Mouse (Mus musculus) B cell, adult 2 months (primary cell): ENCODE results near the gene Prn.

Experiments
- DNase-seq, 2 experiments: peaks; one replicate each; pipeline ENCODE4 v3.0.0; 2022

Prn gene

DNA sequence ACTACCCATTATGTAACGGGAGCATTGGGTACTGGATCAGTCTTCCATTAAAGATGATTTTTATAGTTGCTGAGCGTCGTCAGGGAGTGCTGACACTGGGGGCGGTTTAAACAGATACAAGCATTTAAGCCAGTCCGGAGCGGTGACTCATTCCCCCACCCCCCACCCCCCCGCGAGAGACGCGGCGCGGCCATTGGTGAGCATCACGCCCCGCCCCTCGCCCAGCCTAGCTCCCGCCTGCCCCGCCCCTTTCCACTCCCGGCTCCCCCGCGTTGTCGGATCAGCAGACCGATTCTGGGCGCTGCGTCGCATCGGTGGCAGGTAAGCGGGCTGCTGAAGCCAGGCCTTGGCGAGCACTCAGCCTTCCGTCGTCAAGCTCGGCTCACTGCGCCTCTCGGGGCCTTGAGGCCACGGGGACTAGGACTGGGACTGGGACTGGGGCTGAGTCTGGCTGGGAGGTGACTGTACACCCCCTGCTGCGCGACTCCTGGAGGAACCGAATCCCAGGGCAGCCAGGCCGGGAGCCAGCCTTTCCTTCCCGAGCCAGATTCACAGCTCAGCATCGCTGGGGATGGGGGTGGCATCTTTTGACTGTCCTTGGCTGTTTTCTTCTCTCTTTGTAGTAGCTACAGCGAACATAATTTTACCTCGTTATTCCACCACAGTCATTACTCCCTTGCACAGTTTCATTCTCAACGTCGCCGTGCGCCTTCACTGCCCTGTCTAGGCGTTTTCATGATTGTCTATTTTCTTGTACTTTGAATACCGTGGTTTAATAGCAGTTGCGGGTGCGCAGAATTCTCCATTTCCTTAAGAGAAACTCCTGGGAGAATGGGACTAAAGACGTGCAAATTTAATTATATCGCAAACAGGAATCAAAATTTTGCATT lies at the start of gene Prn, which contains the start of gene Prnp:
TSS of gene Prn (plus strand) at position 275 of the 890 bp plus-strand sequence.
TSS of gene Prnp (plus strand) at position 246 of the 890 bp plus-strand sequence.
- DNase-seq: peak; percentile 86 to 87

- no peak for DNase-seq
These were observed 47.0 kb upstream of the Prn start for GRCm38 (mm10) chr2:131862617-131863275.

DNA sequence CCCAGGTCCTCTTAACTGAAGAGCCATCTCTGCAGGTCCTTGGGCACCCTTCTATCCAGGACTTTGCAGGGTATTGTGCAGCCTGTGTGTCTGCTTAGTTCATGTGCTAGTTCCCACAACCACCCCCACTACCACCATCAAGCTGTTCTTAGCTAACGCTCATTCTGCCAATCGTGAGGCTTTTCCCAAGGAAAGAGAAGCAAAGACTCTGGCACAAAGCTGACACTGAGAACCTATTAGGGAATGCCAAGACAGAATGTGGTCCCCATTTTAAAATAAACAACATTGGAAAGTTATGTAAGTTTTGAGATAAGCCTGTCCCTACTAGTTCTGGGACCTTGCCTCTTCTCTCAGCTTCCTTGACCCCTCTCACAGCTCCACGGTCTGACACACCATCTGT lies 46.3 kb upstream of the Prn start:
- no peak for DNase-seq

DNA sequence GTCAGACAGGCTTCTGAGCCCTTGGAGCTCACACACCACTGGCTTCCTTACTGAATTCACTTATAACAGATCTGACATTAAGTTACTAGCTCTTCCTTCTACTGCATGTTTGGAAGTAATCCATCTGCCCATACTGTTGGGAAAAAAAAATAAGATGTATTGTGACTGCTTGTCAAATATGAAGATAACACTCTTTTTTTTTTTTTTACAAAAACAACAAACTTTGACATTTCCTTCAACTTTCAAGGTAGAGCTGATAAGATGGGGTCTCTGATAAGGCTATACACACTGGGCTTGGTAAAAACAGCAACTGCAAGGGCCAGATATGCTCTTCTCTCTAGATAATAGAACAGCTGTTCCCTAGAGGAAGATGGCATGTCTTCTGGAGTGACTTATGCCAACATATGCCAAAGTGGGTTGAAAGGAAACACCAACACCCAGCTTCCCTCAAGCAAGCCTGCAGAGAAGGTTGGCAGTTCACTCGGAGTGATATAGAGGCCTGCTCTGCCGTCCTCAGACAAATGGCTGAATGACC lies 45.4 kb upstream of the Prn start:
- no peak for DNase-seq

- no peak for DNase-seq
These were observed 43.1 kb upstream of the Prn start for GRCm38 (mm10) chr2:131866676-131867075.

GRCm38 (mm10) chr2:131868983-131869382 lies 40.8 kb upstream of the Prn start:
- DNase-seq: no peak

- no peak for DNase-seq
These were observed 36.4 kb upstream of the Prn start for GRCm38 (mm10) chr2:131873376-131873775.

DNA sequence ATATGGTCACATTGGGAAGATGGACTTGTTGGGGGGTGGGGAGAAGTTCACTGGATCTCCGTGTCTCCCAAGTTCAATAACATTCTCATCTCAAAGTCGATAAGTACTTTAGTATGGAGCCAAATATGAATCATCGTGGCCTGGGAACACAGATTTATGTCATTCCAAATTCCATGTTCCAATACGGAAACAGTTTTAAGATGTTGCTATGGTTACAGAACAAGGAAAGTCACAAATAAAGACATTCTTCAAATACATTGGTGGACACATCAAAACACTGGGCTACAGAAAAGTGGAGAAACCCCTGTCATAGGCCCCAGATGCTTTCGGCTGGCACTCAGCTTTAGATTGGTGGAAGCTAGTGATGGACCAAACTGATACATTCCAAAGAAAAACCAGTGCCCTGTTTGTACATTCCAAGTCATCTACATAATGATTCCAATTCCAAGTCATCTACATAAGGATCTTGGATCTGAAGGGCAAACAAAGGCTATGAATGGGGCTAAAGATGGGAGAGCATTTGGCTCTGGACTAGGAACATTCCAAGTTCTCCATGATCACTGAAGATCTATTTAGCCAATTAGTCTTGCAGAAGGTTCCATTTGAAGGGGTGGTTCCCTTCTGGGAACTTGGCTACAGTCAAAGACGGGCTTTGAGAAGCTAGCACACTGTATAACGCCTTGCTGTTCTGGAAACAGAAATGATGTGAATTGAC lies 33.0 kb upstream of the Prn start:
- DNase-seq: no peak

DNA sequence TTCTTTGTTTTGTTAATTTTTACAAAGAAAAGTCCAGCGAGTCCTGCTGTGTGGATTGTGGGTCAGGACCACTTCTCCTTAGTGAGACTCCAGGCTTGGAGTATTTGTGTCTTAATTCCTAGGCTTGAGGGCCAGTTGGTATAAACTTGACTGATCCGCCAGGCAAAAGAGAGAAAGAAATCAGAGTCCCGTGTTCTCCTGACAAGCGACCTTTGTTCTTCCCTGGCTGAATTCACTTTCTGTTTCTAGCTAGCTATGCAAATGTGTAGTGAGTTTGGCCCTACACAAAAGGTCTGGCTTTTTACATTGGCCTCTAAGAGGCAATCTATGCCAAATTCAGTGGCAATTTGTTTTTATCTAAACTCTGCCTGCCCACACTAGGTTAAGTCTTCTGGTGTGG lies 28.0 kb upstream of the Prn start:
- DNase-seq: no peak

GRCm38 (mm10) chr2:131883136-131883535 lies 26.6 kb upstream of the Prn start:
- no peak for DNase-seq

DNA sequence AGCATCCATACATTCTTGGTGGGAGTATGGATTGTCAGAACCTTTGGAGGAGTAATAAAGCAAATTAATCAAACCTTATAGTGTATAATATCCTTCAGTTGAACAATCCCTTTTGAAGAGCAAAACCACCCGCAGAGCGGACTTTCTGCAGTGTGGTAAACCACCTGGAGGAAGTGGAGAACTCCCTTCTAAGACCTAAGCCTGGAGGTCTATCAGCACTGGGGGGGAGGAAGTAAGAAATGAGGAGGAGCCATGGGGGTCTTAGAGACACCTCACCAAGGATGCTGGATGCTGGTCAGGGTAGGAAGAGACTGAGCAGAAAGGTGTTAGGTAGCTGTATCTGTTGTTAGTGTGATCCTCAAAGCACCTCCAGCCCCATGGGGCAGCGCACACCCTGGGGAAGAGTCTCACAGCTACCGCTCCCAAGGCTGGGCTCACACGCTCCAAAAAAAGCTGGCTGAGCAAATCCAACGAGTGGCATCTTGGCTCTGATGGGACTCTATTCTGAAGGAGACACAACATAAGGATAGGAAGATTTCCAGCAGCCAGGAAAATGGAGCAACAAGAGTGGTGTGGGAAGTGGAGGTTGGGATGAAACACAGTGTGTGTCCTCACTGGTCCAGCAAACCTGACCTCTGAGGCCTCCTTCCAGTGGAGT lies 23.1 kb upstream of the Prn start:
- no peak for DNase-seq

DNA sequence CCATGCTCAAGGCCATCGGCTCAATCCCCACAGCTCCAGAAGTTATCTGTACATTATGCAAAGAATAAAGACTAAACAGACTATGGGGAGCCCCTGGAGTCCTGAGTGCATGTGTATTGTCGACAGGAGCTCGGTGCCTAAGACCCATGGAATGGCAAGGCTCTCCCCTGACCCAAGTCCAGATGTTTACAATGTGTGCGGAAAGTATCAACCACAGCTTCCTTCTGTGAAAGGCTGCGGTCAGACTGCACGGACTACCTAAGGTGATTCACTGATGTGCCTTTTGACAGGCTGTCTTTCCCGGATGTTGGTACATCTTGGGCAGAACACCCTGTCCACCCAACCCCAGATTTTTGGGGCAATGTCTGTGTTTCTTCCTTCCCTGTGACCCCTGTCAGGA lies 21.5 kb upstream of the Prn start:
- peak; percentile 12 to 15 for DNase-seq

DNA sequence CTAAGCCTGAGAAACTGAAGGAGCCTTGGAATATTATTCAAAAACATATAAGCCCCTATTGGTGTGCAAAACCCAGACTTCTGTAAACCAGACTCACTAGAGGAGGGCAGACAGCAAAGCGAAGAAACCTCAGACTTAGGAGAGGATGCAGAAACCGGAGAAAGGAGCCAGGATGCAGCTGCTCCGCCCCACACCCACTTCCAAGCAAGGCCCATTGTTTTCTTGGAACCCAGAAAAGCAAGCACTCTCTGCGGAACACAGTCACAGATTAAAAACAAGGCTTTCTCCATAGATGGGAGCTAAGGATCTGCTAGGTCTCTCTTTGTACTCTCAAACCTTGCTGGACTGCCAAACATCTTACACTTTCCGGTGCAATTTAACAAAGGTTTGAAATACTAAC lies 17.2 kb upstream of the Prn start:
- DNase-seq: no peak

- DNase-seq: no peak
These were observed 14.7 kb upstream of the Prn start for GRCm38 (mm10) chr2:131895106-131895505.

DNA sequence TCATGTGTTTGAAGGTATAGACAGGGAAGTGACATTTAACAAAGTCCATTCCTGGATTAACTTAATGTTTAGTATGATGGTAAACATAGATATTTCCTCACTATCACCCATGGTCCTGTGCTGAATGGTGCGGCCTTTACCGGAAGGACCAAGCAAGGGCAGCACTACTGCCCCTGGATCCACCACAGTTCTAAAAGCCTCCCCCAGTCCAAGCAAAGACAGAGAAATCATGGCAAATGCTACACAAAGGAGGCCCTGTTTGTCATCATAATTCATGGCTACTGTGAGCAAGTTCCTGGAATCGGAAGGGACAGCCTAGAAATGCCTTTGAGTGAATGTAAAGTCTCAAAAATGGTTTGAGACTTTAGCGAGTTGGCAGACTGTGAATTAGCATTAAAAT lies 13.7 kb upstream of the Prn start:
- no peak for DNase-seq

DNA sequence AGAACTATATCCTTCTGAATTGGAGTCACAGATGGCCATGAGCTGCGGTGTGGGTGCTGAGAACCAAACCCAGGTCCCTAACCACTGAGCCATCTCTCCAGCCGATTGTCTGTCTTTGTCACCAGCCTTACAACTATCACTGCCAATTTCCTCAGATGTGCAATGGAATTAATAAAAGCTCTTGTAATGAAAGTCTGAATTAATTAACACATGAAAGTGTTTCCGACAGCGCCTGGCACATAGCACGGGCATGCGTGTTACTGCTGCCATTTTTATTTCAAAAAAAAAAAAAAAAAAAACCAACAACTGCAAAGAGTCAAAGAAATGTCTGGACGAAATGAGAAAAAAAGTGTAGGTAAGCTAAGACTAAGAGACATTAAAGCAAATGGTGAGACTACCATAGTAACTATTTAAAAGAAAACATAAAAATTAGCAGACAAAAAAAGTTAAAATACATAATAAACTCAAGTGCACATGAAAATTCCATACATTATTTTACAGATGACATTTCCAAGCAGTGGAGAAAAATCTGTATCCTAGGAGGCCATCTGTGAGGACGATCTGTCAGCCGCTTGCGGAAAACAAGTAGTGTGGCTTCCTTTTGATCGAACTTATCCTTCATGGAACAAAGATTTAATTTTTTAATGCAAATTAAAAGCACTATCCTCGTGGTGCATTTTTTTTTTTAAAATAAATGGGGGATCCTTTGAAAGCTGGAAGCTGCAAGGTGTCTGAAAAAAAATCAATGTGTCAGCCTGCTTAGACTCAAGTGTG lies 12.2 kb upstream of the Prn start:
- no peak for DNase-seq

GRCm38 (mm10) chr2:131902423-131902822 lies 7.3 kb upstream of the Prn start:
- no peak for DNase-seq

DNA sequence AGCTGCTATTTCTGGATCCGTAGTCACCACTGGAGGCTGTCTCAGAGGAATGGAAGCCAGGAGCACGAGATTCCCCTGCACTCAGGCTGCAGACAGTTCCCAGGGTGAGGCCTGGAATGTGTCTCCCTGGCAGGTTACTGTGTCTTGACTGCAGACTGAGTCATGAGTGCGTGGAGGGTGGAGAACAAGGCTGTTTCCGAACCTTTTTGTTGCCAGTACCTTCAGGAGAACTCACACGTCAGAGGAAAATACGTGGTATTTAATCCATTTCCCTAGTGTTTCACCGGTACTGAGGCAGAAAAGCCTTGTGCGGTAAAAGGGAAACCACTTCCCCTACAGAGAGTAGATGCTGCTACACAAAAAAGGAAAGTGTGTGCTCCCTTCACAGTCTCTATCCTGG lies 6.9 kb upstream of the Prn start:
- no peak for DNase-seq

DNA sequence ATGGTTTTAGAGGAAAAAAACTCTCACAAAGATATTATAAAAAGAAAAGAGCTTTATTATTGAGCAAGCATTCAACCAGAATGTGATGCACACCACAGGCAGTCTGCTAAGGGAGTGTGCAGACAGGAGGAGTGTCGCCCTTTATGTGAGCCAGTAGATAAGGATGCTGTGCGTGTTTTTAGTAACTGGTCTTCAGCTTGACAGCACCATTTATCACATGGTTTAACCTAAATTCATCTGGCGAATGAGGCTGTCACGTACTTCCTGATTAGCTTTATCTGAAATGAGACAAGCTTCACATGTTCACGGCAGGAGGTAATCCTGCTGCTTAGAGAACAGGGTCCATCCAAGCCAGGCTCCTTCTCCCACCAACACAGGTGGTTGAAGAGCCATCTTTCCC lies 4.7 kb upstream of the Prn start:
- no peak for DNase-seq

GRCm38 (mm10) chr2:131905776-131906175 lies 4.0 kb upstream of the Prn start:
- no peak for DNase-seq

DNA sequence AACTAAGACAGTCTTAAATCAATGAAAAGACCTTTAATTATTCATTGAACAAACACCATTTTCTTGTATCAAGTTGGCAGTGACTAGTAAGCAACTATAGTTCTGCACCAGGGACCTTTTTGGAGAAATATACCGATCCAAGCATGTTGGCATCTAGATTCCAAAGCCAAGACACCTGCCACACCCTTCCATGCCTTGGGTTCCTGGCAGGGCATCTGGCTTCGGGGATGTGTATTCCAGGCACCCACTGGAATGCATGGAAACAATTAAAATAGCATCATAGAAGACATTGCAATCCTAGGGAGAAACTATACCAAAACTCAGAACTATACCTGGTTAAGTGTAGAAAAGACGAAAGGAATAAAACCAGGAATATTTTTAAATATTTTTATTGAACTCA lies 3.5 kb upstream of the Prn start:
- no peak for DNase-seq

- no peak for DNase-seq
These were observed 2.9 kb upstream of the Prn start for GRCm38 (mm10) chr2:131906846-131907245.
